Mouse (Mus musculus) bone marrow, adult 2 months (tissue): Measurements from ENCODE around the gene Rimkla.

ENCODE experiments used
- CTCF ChIP-seq: fragments of 200-500 bp; IDR thresholded peaks from 2 replicates; pipeline ENCODE4 v1.5.1; 2011; ENCODE audit warnings: low read length, control low read depth; ENCODE audit not compliant: control insufficient read depth, insufficient read depth
- POLR2A ChIP-seq: fragments of 200-500 bp; IDR thresholded peaks from 2 replicates; pipeline ENCODE4 v1.6.1; 2011; ENCODE audit warnings: low read depth, mild to moderate bottlenecking, control low read depth, low read length, borderline replicate concordance; ENCODE audit not compliant: control insufficient read depth

DNA sequence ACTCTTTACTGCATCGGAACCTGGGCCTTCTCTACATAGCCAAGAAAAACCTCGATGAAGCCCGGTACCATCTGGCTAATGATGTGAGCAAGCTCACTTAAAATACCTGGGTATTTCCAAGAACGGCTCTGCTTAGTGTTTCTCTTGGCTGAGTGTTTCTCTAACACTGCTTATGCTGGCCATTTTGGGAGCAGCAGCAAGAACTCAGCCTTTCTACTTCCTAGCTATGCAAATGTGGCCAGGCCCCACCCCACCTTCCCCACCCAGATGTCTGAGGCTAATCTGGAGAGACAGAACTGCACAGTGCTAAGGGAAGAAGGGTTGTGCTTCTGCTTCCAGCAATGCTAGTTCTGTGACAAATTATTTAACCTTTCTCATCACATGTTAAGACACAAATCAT, 50.6 kb downstream of the Rimkla start:
- no peak for TF ChIP-seq POLR2A
- TF ChIP-seq CTCF = no peak
